Mouse (Mus musculus) lung, embryonic 16.5 days (tissue): ENCODE data around the gene Igf2r. TPM values are rescaled to one million over a fixed set of nuclear protein-coding genes. Genes with fewer than 3 reads are reported as not detected.

ENCODE experiments used
- ATAC-seq: fragments of 200-750 bp; cut with Nextera tagmentation; 2 replicates; pipeline ENCODE4 v1.8.0; 2017; ENCODE audit warnings: low read depth, mild to moderate bottlenecking, moderate library complexity
- H3K27ac ChIP-seq: fragments of 300-500 bp; sonication (generic); 2 replicates; pipeline ENCODE4 v1.5.1; 2014; ENCODE audit warnings: mild to moderate bottlenecking, control low read depth, low read length
- H3K27me3 ChIP-seq: fragments of 300-500 bp; sonication (generic); 2 replicates; pipeline ENCODE4 v1.6.1; 2014; ENCODE audit warnings: low read depth, low read length, mixed read lengths; ENCODE audit not compliant: control insufficient read depth, insufficient read depth
- H3K36me3 ChIP-seq: fragments of 300-500 bp; sonication (generic); 2 replicates; pipeline ENCODE4 v1.6.1; 2014; ENCODE audit warnings: low read length; ENCODE audit not compliant: control insufficient read depth, insufficient read depth
- H3K4me1 ChIP-seq: fragments of 300-500 bp; sonication (generic); replicated peaks from 2 replicates; pipeline ENCODE4 v1.6.1; 2014; ENCODE audit warnings: low read length, mixed read lengths; ENCODE audit not compliant: control insufficient read depth, insufficient read depth
- H3K4me2 ChIP-seq: fragments of 300-500 bp; sonication (generic); 2 replicates; pipeline ENCODE4 v1.6.1; 2014; ENCODE audit warnings: low read depth, low read length, control low read depth
- H3K4me3 ChIP-seq: fragments of 300-500 bp; sonication (generic); 2 replicates; pipeline ENCODE4 v1.5.1; 2014; ENCODE audit warnings: mild to moderate bottlenecking, low read length, control low read depth
- H3K9ac ChIP-seq: fragments of 300-500 bp; sonication (generic); 2 replicates; pipeline ENCODE4 v1.6.1; 2014; ENCODE audit warnings: low read length, control low read depth
- H3K9me3 ChIP-seq: fragments of 300-500 bp; sonication (generic); 2 replicates; pipeline ENCODE4 v1.6.1; 2016; ENCODE audit warnings: low read length; ENCODE audit not compliant: control insufficient read depth
- WGBS: fragments of 180-500 bp; shearing (Covaris S2); extraction: QIAGEN DNeasy Blood & Tissue Kit; methylation state at CpG from one replicate; pipeline ENCODE4 v1.1.7; 2014; 5-methylcytosine and 5-hydroxymethylcytosine counted together
- polyA plus RNA-seq: library from polyadenylated mRNA; unstranded; fragments of >200 nt; fragmentation: Nextera tagmentation; extraction: Ambion mirVana; gene quantifications from 2 replicates; pipeline ENCODE4 v1.2.1, GENCODE M21; 2015

Igf2r gene
- polyA plus RNA-seq, 1 experiment from 2014 or later = 64.4 TPM

DNA sequence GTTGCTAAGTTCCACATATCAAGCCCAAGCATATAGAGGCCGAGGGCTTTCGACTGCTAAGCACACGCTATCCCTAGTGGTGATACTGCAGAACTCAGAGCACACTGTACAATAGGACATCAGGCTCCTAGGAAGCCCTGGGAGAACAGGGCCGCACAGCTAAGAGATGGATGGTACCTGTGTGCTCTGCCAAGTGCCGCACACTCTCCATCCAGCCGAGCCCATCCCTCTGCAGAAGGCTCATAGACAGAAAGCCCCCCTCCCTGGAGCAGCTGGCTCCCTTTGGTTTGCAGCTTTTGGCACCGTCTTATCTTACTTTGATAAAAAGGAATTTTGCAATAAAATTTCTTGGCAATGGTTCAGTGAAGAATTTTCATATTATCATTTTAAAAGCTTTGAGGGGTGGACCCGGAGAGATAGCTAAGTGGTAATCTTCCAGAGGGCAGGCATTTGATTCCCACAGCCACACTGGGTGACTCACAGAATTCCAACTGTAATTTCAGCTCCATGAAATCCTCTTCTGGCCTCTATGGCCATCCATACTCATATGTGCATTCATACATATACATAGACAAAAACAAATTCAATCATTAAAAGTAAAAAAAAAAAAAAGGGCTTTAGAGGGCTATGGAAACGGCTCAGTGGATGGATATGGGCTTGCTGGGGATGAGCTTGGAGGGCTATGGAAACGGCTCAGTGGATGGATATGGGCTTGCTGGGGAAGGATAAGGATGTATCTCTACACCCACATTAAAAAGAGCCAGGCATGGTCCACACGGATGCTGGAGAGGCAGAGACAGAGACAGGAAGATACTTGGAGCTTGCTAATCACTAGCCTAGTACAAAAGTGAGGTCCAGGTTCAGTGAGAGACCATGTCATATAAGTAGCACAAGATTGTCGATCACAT lies 30.2 kb upstream of the Igf2r start:
- Histone ChIP-seq H3K4me2 (no peak overlapping the region), H3K4me1 (peaks cover 7% of the 10 kb centered on the region), H3K27ac (peak overlapping the region; percentile 77), H3K4me3 (no peak overlapping the region), H3K36me3 (no peaks in the 10 kb centered on the region), H3K27me3 (no peaks in the 10 kb centered on the region), H3K9me3 (no peaks in the 10 kb centered on the region), H3K9ac (no peak overlapping the region)
- WGBS = 45% methylated on average over 12 of the region's 12 CpGs
- ATAC-seq = peak; percentile 92

DNA sequence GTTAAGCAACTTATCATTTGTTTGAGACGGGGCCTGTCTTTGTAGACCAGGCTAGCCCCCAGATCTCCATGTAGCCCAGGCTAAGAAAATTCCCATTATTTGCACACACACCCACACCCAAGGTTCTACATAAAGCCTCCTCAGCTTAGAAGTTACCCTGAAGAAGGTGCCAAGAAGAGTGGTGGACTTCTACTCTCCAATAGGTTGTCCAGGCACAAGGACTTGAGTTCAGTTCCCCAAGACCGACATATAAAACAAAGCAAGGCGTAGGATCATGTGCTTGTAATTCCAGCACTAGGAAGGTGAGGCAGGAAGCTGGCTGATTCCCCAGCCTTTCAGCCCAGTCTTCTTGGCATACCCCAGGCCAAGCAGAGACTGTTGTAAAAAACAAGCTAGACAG lies 29.1 kb upstream of the Igf2r start:
- Histone ChIP-seq H3K9ac (no peak overlapping the region), H3K9me3 (no peaks in the 10 kb centered on the region), H3K36me3 (no peaks in the 10 kb centered on the region), H3K4me3 (no peak overlapping the region), H3K4me2 (no peak overlapping the region), H3K27ac (peak overlapping the region; percentile 75), H3K27me3 (no peaks in the 10 kb centered on the region), H3K4me1 (peaks cover 18% of the 10 kb centered on the region)
- no peak for ATAC-seq
- WGBS = 76% methylated on average over 3 of the region's 3 CpGs

DNA sequence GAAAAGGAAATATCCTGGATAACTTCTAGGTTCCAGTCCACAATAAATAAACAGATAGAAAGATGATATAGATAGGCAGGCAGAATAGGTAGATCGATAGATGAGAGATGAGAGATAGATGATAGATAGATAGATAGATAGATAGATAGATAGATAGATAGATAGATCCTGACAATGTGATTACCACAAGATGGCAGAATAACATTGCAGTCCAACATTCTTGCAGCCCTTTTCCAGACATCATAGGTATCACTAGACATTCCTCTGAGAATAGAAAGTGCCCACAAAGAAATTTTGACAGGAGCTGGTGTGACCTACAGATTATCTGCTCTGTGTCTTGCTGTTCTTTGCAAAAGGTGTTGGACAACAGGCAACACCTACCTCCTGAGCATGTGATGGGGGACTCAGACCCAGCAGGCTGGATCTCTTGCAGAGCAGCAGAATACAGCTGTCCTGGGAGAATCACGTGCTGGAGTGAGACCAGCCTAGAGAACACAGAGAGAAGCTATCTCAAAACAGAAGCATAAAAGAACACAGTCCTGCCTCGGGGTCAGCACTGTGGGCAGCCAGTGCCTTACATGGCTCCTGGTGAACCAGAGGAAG lies 28.1 kb upstream of the Igf2r start:
- H3K27me3 ChIP-seq = no peaks in the 10 kb centered on the region
- no peak overlapping the region for H3K4me2 ChIP-seq
- peak overlapping the region; percentile 25 for H3K27ac ChIP-seq
- no peak for ATAC-seq
- no peak overlapping the region for H3K4me3 ChIP-seq
- H3K36me3 ChIP-seq = no peaks in the 10 kb centered on the region
- no peak overlapping the region for H3K9ac ChIP-seq
- WGBS = 61% methylated on average over 3 of the region's 3 CpGs
- H3K4me1 ChIP-seq = peaks cover 27% of the 10 kb centered on the region
- no peaks in the 10 kb centered on the region for H3K9me3 ChIP-seq

DNA sequence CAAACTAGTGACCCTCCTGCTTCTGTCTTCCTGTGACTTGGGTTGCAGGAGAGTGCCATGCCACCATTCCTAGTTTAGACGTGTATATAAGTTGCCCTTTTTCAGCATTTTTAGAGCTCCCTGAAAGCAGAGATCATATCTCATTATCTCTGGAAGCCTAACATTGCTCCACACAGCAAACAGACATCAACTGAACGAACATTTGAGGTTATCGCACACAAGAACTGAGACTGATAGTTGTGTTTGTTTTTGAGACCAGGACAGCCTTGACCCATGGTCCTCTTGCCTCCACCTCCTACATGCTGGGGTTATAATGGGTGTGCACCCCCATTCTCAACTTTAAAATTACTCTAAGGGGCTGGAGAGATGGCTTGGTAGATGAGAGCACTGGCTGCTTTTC lies 27.2 kb upstream of the Igf2r start:
- Histone ChIP-seq H3K4me1 (peaks cover 35% of the 10 kb centered on the region), H3K4me3 (no peak overlapping the region), H3K27ac (no peak overlapping the region), H3K9ac (no peak overlapping the region), H3K27me3 (no peaks in the 10 kb centered on the region), H3K4me2 (no peak overlapping the region), H3K9me3 (no peaks in the 10 kb centered on the region), H3K36me3 (no peaks in the 10 kb centered on the region)
- 48% methylated on average over 3 of the region's 3 CpGs for WGBS
- no peak for ATAC-seq

DNA sequence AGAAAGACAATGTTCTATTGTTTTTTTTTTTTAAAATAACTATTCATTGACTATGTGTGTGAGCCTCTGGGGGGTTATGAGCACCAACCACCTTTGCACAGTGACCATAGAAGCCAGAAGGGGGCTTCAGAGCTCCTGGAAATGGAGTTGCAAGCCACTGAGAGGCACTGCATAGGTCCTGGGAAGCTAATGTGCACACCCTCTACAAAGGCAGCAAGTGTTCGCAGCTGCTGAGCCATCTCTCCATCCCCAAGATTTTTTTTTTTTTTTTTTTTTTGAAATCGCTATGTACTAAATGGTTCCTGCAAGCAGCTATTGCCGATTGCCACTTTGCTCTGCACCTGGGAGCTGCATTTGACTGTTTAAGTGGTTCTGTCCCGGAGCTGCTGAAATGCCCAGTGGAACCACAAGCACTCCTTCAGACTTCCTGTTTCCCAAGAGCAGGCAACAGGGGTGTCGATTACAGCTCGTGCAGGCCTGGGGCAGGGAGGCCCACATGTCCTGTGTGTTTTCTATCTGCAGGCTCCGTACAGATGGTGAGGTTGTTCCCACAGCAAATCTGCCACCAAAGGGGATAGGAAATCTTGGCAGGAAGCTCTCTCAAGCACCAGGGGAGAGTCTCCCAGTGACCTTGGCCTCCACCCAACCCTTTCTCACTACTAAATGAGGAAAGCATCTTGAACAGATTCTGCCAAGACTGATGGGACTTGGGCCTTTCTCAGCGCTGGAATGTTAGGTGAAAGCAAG lies 24.4 kb upstream of the Igf2r start:
- peak; percentile 37 for ATAC-seq
- 13% methylated on average over 8 of the region's 8 CpGs for WGBS
- Histone ChIP-seq H3K27me3 (no peaks in the 10 kb centered on the region), H3K4me1 (peaks cover 52% of the 10 kb centered on the region), H3K27ac (peak overlapping the region; percentile 89), H3K4me3 (no peak overlapping the region), H3K9ac (no peak overlapping the region), H3K36me3 (no peaks in the 10 kb centered on the region), H3K4me2 (no peak overlapping the region), H3K9me3 (no peaks in the 10 kb centered on the region)

DNA sequence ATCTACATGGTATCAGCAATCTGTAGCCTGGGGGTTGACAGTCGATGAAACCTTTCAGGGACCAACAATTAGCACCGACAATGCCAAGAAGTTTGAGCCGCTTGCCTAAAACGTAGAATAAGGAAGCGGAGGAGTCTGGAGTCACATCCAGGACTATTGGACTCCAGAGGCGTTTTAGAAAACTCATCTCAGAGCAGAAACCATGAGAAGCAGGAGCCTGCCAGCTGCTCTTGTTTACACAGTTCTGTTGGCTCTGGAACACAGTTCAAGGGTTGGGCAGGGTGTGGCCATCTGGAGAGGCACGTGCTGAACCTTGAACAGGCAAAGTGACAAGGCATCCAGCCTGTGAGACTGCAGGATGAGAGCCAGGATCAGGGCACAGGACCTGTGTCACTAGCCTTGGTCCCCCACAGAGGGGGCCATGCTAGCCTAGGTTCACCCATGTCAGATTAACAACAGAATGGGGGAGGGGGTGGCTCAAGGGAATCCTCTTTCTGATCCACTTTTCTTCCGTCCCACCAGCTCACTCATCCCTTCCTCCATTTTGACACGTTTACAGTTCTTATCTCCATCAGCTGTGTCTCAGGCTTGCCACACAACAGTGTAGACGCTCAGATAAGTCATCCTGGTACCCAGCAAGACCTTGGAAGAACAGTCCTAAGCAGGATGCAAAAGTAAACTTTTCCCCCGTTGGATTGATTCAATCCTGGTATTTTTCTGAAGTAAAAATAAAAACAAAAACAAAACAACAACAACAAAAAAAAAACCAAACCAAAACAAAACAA lies 23.1 kb upstream of the Igf2r start:
- WGBS = 36% methylated on average over 11 of the region's 11 CpGs
- no peak overlapping the region for H3K4me3 ChIP-seq
- H3K27ac ChIP-seq = peak overlapping the region; percentile 89
- no peaks in the 10 kb centered on the region for H3K27me3 ChIP-seq
- H3K9ac ChIP-seq = no peak overlapping the region
- ATAC-seq = peak; percentile 49
- H3K36me3 ChIP-seq = peaks cover 5% of the 10 kb centered on the region
- peaks cover 47% of the 10 kb centered on the region for H3K4me1 ChIP-seq
- no peak overlapping the region for H3K4me2 ChIP-seq
- H3K9me3 ChIP-seq = 0 out of 2 replicates have a peak, but pooled peaks cover 4% of the 10 kb centered on the region

DNA sequence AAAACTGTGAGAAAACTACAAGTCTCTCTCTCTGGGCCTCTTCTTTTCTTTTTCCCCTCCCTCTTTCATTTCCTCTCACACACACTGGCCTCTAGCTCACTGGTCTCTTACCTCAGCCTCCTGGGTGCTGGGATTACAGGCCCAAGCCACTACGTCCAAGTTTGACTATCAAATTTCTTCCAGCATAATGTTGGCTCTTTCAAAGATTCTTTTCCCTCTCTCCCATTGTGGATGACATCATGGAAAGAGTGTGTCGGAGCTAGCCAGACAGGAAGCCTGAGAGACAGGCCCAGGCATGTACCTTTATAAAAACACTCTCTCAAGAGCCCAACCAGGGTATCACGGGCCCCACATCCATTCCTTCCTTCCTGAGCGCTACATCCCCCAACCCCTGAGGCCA lies 22.0 kb upstream of the Igf2r start:
- ATAC-seq = peak; percentile 10; the same call in 1 of the 2 replicates
- Histone ChIP-seq H3K36me3 (peaks cover 5% of the 10 kb centered on the region), H3K4me1 (peaks cover 47% of the 10 kb centered on the region), H3K27ac (peak overlapping the region; percentile 97), H3K4me3 (no peak overlapping the region), H3K27me3 (no peaks in the 10 kb centered on the region), H3K4me2 (no peak overlapping the region), H3K9ac (peak overlapping the region; percentile 21), H3K9me3 (0 out of 2 replicates have a peak, but pooled peaks cover 4% of the 10 kb centered on the region)
- 21% methylated on average over 4 of the region's 4 CpGs for WGBS

DNA sequence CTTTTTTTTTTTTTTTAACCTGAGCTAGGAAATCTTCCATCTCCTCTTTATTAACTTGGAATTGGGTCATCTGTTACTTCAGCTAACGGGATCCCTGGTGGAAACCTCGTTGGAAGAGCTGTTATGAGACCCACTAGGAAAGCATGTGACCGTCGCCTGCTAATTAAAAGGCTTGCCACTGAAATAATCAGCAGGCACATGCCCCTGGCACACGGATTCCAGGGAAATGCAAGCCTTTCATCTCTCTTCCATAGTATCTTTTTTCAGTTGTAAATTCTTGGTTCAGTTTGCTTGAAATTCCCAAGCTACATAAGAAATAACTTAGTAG lies 21.6 kb upstream of the Igf2r start:
- ATAC-seq = no peak
- no peaks in the 10 kb centered on the region for H3K27me3 ChIP-seq
- 0 out of 2 replicates have a peak, but pooled peaks cover 4% of the 10 kb centered on the region for H3K9me3 ChIP-seq
- H3K4me2 ChIP-seq = no peak overlapping the region
- peaks cover 47% of the 10 kb centered on the region for H3K4me1 ChIP-seq
- H3K27ac ChIP-seq = peak overlapping the region; percentile 97
- peak overlapping the region; percentile 21; the same call in 1 of the 2 replicates for H3K9ac ChIP-seq
- H3K36me3 ChIP-seq = peaks cover 5% of the 10 kb centered on the region
- H3K4me3 ChIP-seq = no peak overlapping the region
- WGBS = 29% methylated on average over 5 of the region's 5 CpGs
